ENCODE assay signal across 20 mouse cellular contexts in genomic region chr7:81605489-81605888, GRCm38 (mm10). TPM values are rescaled to one million over a fixed set of nuclear protein-coding genes. Genes with fewer than 3 reads are reported as not detected.
DNase-seq lines count a peak whose midpoint lies in the region; ATAC-seq lines count a peak whose summit lies in the region.
"Had no signal": no experiment of that assay in that cellular context is flagged by ENCODE, and none has a peak within 500 bp of the region (broad histone marks: within the 10 kb centered on the region; RNA-seq: fewer than 3 reads in every experiment).

No protein-coding gene starts in this region.

- WGBS in midbrain, embryonic 11.5 days = 79% methylated on average over 4 of the region's 4 CpGs
- 76% methylated on average over 4 of the region's 4 CpGs for WGBS in midbrain, embryonic 14.5 days
- WGBS in liver, embryonic 13.5 days (ENCODE audit: insufficient replicate concordance) = 14% methylated on average over 4 of the region's 4 CpGs

- no peaks in the 10 kb centered on the region for H3K36me3 ChIP-seq in midbrain, embryonic 11.5 days (ENCODE audit: control insufficient read depth, insufficient read depth, low read length)
- no peaks in the 10 kb centered on the region for H3K36me3 ChIP-seq in midbrain, embryonic 14.5 days (ENCODE audit: control insufficient read depth, insufficient read depth, low read length)
- H3K36me3 ChIP-seq in liver, embryonic 13.5 days = no peaks in the 10 kb centered on the region
- H3K36me3 ChIP-seq: embryonic facial prominence, embryonic 10.5 days; forebrain, embryonic 15.5 days; hindbrain, embryonic 10.5 days had no signal

- H3K4me1 ChIP-seq in midbrain, embryonic 11.5 days (ENCODE audit: control insufficient read depth, insufficient read depth, low read length) = no peaks in the 10 kb centered on the region
- no peaks in the 10 kb centered on the region for H3K4me1 ChIP-seq in midbrain, embryonic 14.5 days (ENCODE audit: control insufficient read depth, insufficient read depth, low read length)
- H3K4me1 ChIP-seq in liver, embryonic 13.5 days (replicated peaks) = peaks cover 49% of the 10 kb centered on the region
- H3K4me1 ChIP-seq: embryonic facial prominence, embryonic 10.5 days; forebrain, embryonic 15.5 days; hindbrain, embryonic 10.5 days had no signal

- no peaks in the 10 kb centered on the region for H3K27me3 ChIP-seq in midbrain, embryonic 11.5 days (ENCODE audit: control insufficient read depth, insufficient read depth, low read length)
- no peaks in the 10 kb centered on the region for H3K27me3 ChIP-seq in midbrain, embryonic 14.5 days (ENCODE audit: control insufficient read depth, insufficient read depth, low read length)
- H3K27me3 ChIP-seq in liver, embryonic 13.5 days = no peaks in the 10 kb centered on the region
- H3K27me3 ChIP-seq: forebrain, embryonic 15.5 days had no signal

- ATAC-seq in midbrain, embryonic 11.5 days (ENCODE audit: low FRiP score) = no peak
- ATAC-seq in midbrain, embryonic 14.5 days (ENCODE audit: low FRiP score, low TSS enrichment) = no peak
- peak; percentile 94 for ATAC-seq in liver, embryonic 13.5 days (ENCODE audit: low read depth)
- no peak for ATAC-seq in megakaryocyte, adult 5-6 weeks (ENCODE audit: poor library complexity, severe bottlenecking)
- no peak for ATAC-seq in erythroblast, adult 5-6 weeks (replicated peaks; ENCODE audit: low FRiP score, poor library complexity, severe bottlenecking)
- ATAC-seq: forebrain, embryonic 15.5 days; hindbrain, postnatal 0 days; intestine, postnatal 0 days; lung, postnatal 0 days had no signal

- no peak overlapping the region for H3K27ac ChIP-seq in midbrain, embryonic 11.5 days (ENCODE audit: low read depth, low read length)
- H3K27ac ChIP-seq in midbrain, embryonic 14.5 days (replicated peaks; ENCODE audit: low read depth, low read length) = no peak overlapping the region
- H3K27ac ChIP-seq in liver, embryonic 13.5 days = peak overlapping the region; percentile 72
- H3K27ac ChIP-seq: embryonic facial prominence, embryonic 10.5 days; forebrain, embryonic 15.5 days; hindbrain, embryonic 10.5 days; hindbrain, postnatal 0 days had no signal

- DNase-seq in midbrain, embryonic 11.5 days (ENCODE audit: low spot score, missing footprints) = peak; percentile 26
- no peak for DNase-seq in midbrain, embryonic 14.5 days
- peak; percentile 14 for DNase-seq in c-Kit-positive CD71-negative TER-119-negative erythroid progenitor cells, embryonic 14.5 days (ENCODE audit: low read depth)
- peak; percentile 74 for DNase-seq in liver, embryonic 13.5 days
- DNase-seq in right cerebral cortex, postnatal 4 days = no peak
- DNase-seq: adrenal gland, postnatal 14 days; cerebellum, adult 9-10 months; gastrocnemius, postnatal 36 days; thymus, postnatal 14 days had no signal

- no peak overlapping the region for H3K4me2 ChIP-seq in midbrain, embryonic 11.5 days
- no peak overlapping the region for H3K4me2 ChIP-seq in midbrain, embryonic 14.5 days (ENCODE audit: low read length)
- peak overlapping the region; percentile 29 for H3K4me2 ChIP-seq in liver, embryonic 13.5 days
- H3K4me2 ChIP-seq: forebrain, embryonic 15.5 days had no signal

- no peak overlapping the region for H3K9ac ChIP-seq in midbrain, embryonic 11.5 days (ENCODE audit: low read length)
- H3K9ac ChIP-seq in midbrain, embryonic 14.5 days (replicated peaks; ENCODE audit: low read length) = no peak overlapping the region
- H3K9ac ChIP-seq in liver, embryonic 13.5 days = peak overlapping the region; percentile 40; the same call in 1 of the 2 replicates
- H3K9ac ChIP-seq: forebrain, embryonic 15.5 days had no signal

- no peaks in the 10 kb centered on the region for H3K9me3 ChIP-seq in midbrain, embryonic 11.5 days (ENCODE audit: control insufficient read depth, low read length)
- no peaks in the 10 kb centered on the region for H3K9me3 ChIP-seq in midbrain, embryonic 14.5 days (ENCODE audit: control insufficient read depth, low read length)
- no peaks in the 10 kb centered on the region for H3K9me3 ChIP-seq in liver, embryonic 13.5 days (replicated peaks)
- H3K9me3 ChIP-seq: embryonic facial prominence, embryonic 10.5 days; forebrain, embryonic 15.5 days; hindbrain, embryonic 10.5 days; megakaryocyte, embryonic 14.5 days had no signal

- no peak overlapping the region for H3K4me3 ChIP-seq in midbrain, embryonic 11.5 days (ENCODE audit: low read depth, low read length)
- no peak overlapping the region for H3K4me3 ChIP-seq in midbrain, embryonic 14.5 days (replicated peaks; ENCODE audit: low read depth, low read length)
- no peak overlapping the region for H3K4me3 ChIP-seq in liver, embryonic 13.5 days (replicated peaks)
- H3K4me3 ChIP-seq: embryonic facial prominence, embryonic 10.5 days; forebrain, embryonic 15.5 days; hindbrain, embryonic 10.5 days; megakaryocyte, embryonic 14.5 days had no signal

RNA-seq across cellular contexts. Expression of gene Whamm, which starts 34.4 kb away (rescaled TPM):
- polyA plus RNA-seq in midbrain, embryonic 11.5 days (2014; fragmentation: Nextera tagmentation; extraction: Ambion mirVana) = 4.2 and 5.7 TPM in 2 replicates
- polyA plus RNA-seq in midbrain, embryonic 14.5 days (2014; fragmentation: Nextera tagmentation; extraction: Ambion mirVana) = 9.9 and 10.1 TPM in 2 replicates
- 4.0 and 4.5 TPM in 2 replicates for polyA plus RNA-seq in liver, embryonic 13.5 days (2015; fragmentation: Nextera tagmentation; extraction: Ambion mirVana)
- 13.9 and 14.1 TPM in 2 replicates for total RNA-seq in megakaryocyte, adult 5-6 weeks (2015)
- 15.9 and 16.9 TPM in 2 replicates for total RNA-seq in megakaryocyte, adult 5-6 weeks (2017)
- total RNA-seq in erythroblast, adult 5-6 weeks (2015; ENCODE audit: low replicate concordance) = 19.4 and 22.3 TPM in 2 replicates
- total RNA-seq in erythroblast, adult 5-6 weeks (2017; ENCODE audit: low replicate concordance) = 40.6 and 47.5 TPM in 2 replicates

RNA-seq across cellular contexts. Expression of gene Fsd2, which starts 38.7 kb away (rescaled TPM):
- 0.08 and 0.22 TPM in 2 replicates for polyA plus RNA-seq in midbrain, embryonic 11.5 days (2014; fragmentation: Nextera tagmentation; extraction: Ambion mirVana)
- 0.07 and 0.20 TPM in 2 replicates for polyA plus RNA-seq in midbrain, embryonic 14.5 days (2014; fragmentation: Nextera tagmentation; extraction: Ambion mirVana)
- 0.06 and 0.15 TPM in 2 replicates for polyA plus RNA-seq in liver, embryonic 13.5 days (2015; fragmentation: Nextera tagmentation; extraction: Ambion mirVana)
- total RNA-seq in megakaryocyte, adult 5-6 weeks (2015) = 0.05 TPM in 1 of 2 replicates, not detected in the other
- 0.11 TPM in 1 of 2 replicates, not detected in the other for total RNA-seq in megakaryocyte, adult 5-6 weeks (2017)
- 0.84 TPM in 1 of 2 replicates, not detected in the other for total RNA-seq in erythroblast, adult 5-6 weeks (2015; ENCODE audit: low replicate concordance)
- 0.28 and 0.34 TPM in 2 replicates for total RNA-seq in erythroblast, adult 5-6 weeks (2017; ENCODE audit: low replicate concordance)
- total RNA-seq: common myeloid progenitor, adult 5-6 weeks had no signal
- polyA plus RNA-seq: C2C12; embryonic facial prominence, embryonic 10.5 days had no signal

Comparison
In these comparisons a context has a peak if more than half of its experiments do, and no peak if none do; other contexts are left out.
1. DNase-seq: peak in midbrain, embryonic 11.5 days (single experiment), c-Kit-positive CD71-negative TER-119-negative erythroid progenitor cells, embryonic 14.5 days (single experiment) and liver, embryonic 13.5 days (single experiment); none in midbrain, embryonic 14.5 days (single experiment) and right cerebral cortex, postnatal 4 days (single experiment).